Mouse (Mus musculus): ENCODE data around the gene Carmil2. TPM values are rescaled to one million over a fixed set of nuclear protein-coding genes. Genes with fewer than 3 reads are reported as not detected.

Gene Carmil2
- polyA plus RNA-seq (2015; fragmentation: Illumina TruSeq; extraction: RNeasy Lipid Tissue Mini Kit (QIAGEN cat#74804); ENCODE audit: insufficient read depth, low read depth, low replicate concordance), result 0.61 TPM

DNA sequence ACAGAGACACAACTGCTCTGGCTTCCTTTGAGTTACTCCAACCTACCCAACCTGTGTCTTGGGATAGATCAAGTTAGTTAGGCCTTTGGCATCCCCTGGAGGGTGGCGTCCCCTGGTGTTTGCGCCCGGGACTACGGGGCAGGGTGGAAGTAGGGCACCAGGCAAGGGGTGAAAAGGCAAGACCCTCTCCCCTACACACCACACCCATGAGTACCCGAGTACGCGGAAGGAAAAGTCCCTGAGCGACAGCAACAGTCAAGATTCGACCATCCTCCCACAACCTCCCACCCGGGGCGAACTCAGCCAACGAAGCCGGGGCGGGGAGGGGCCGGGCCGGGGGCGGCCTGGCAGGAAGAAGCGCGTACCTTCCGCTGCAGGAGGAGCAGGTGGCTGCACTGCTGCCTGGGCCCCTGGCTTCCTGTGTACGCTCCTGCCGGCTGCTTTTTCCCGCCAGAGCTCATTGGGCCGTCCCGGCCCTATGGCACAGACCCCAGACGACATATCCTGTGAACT, at the start of gene Carmil2:
Gene Carmil2, plus strand, starts transcription at position 479 of the 513 bp plus-strand sequence.

GRCm38 (mm10) chr8:105636963-105637510, 49.0 kb upstream of the Carmil2 start, which contains the start of gene Agrp:
Gene Agrp, minus strand, starts transcription at chr8:105637393.

DNA sequence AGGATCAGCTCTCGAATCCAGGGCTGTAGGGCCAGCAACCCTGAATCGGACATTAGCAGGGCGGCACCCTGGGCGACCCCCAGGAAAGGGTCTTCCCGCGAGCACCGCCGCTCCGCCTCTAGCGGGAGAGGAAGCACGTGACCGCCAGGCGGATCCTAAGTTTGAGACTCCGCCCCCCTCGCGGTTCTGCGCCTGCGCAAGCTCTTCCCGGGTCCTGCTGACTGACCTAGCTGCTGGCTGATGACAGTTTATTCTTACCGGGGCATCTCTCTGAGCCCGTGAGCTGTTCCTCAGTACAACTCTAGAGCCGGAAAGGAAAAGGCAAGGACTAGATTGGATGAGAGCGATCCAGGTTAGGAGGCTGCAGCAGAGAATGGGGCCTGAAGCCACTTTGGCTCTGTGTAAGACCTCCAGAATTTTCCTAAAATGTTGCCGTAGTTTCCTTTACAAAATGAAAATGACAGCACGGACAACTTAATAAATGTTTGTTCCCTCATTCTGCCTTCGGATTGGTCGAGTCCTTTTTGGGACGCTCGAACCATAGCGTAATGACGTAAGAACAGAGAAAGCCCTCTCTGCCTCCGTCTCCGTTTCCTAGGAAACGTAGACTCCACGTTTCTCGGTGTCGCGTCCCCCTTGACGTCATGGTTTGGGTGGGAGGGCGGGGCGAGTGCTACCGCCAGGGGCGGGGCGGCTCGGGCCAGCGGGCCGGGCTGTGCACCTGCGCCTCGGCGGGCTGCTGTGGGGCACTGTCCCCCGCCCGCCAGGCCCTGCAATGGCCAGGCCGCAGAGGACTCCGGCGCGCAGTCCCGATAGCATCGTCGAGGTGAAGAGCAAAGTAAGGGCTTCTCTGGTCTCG, 15.1 kb downstream of the Carmil2 start, which contains the start of the genes Acd and Pard6a:
Gene Acd, minus strand, starts transcription at position 137 of the 859 bp plus-strand sequence.
Gene Pard6a, plus strand, starts transcription at position 183 of the 859 bp plus-strand sequence.

GRCm38 (mm10) chr8:105707498-105708403, 21.7 kb downstream of the Carmil2 start, which contains the start of the genes 4933405L10Rik and Enkd1:
Gene 4933405L10Rik, plus strand, starts transcription at chr8:105707655.
Gene Enkd1, minus strand, starts transcription at chr8:105708210.

Other genes with a start within 250 kb of the Carmil2 start
- gene Tppp3, start 214.7 kb upstream of the Carmil2 start, polyA plus RNA-seq (2015; fragmentation: Illumina TruSeq; extraction: RNeasy Lipid Tissue Mini Kit (QIAGEN cat#74804); ENCODE audit: insufficient read depth, low read depth, low replicate concordance), result 31.3 TPM
- gene Zdhhc1, start 189.4 kb upstream of the Carmil2 start, polyA plus RNA-seq (2015; fragmentation: Illumina TruSeq; extraction: RNeasy Lipid Tissue Mini Kit (QIAGEN cat#74804); ENCODE audit: insufficient read depth, low read depth, low replicate concordance), result 13.1 TPM
- not detected for gene Hsd11b2, start 167.5 kb upstream of the Carmil2 start, polyA plus RNA-seq (2015; fragmentation: Illumina TruSeq; extraction: RNeasy Lipid Tissue Mini Kit (QIAGEN cat#74804); ENCODE audit: insufficient read depth, low read depth, low replicate concordance)
- gene Atp6v0d1, start 120.2 kb upstream of the Carmil2 start, polyA plus RNA-seq (2015; fragmentation: Illumina TruSeq; extraction: RNeasy Lipid Tissue Mini Kit (QIAGEN cat#74804); ENCODE audit: insufficient read depth, low read depth, low replicate concordance), result 29.8 TPM
- 13.9 TPM for gene Ripor1, start 81.0 kb upstream of the Carmil2 start, polyA plus RNA-seq (2015; fragmentation: Illumina TruSeq; extraction: RNeasy Lipid Tissue Mini Kit (QIAGEN cat#74804); ENCODE audit: insufficient read depth, low read depth, low replicate concordance)
- gene Ctcf, start 49.7 kb upstream of the Carmil2 start, polyA plus RNA-seq (2015; fragmentation: Illumina TruSeq; extraction: RNeasy Lipid Tissue Mini Kit (QIAGEN cat#74804); ENCODE audit: insufficient read depth, low read depth, low replicate concordance), result 10.2 TPM
- not detected for gene Agrp, start 48.9 kb upstream of the Carmil2 start, polyA plus RNA-seq (2015; fragmentation: Illumina TruSeq; extraction: RNeasy Lipid Tissue Mini Kit (QIAGEN cat#74804); ENCODE audit: insufficient read depth, low read depth, low replicate concordance)
- gene Acd, start 14.8 kb downstream of the Carmil2 start, polyA plus RNA-seq (2015; fragmentation: Illumina TruSeq; extraction: RNeasy Lipid Tissue Mini Kit (QIAGEN cat#74804); ENCODE audit: insufficient read depth, low read depth, low replicate concordance), result 8.9 TPM
- 1.4 TPM for gene Pard6a, start 14.9 kb downstream of the Carmil2 start, polyA plus RNA-seq (2015; fragmentation: Illumina TruSeq; extraction: RNeasy Lipid Tissue Mini Kit (QIAGEN cat#74804); ENCODE audit: insufficient read depth, low read depth, low replicate concordance)
- not detected for gene 4933405L10Rik, start 21.4 kb downstream of the Carmil2 start, polyA plus RNA-seq (2015; fragmentation: Illumina TruSeq; extraction: RNeasy Lipid Tissue Mini Kit (QIAGEN cat#74804); ENCODE audit: insufficient read depth, low read depth, low replicate concordance)
- 1.6 TPM for gene Enkd1, start 21.9 kb downstream of the Carmil2 start, polyA plus RNA-seq (2015; fragmentation: Illumina TruSeq; extraction: RNeasy Lipid Tissue Mini Kit (QIAGEN cat#74804); ENCODE audit: insufficient read depth, low read depth, low replicate concordance)
- 3.7 TPM for gene Gfod2, start 72.4 kb downstream of the Carmil2 start, polyA plus RNA-seq (2015; fragmentation: Illumina TruSeq; extraction: RNeasy Lipid Tissue Mini Kit (QIAGEN cat#74804); ENCODE audit: insufficient read depth, low read depth, low replicate concordance)
- gene Ranbp10, start 141.1 kb downstream of the Carmil2 start, polyA plus RNA-seq (2015; fragmentation: Illumina TruSeq; extraction: RNeasy Lipid Tissue Mini Kit (QIAGEN cat#74804); ENCODE audit: insufficient read depth, low read depth, low replicate concordance), result 5.2 TPM
- gene Tsnaxip1, start 141.5 kb downstream of the Carmil2 start, polyA plus RNA-seq (2015; fragmentation: Illumina TruSeq; extraction: RNeasy Lipid Tissue Mini Kit (QIAGEN cat#74804); ENCODE audit: insufficient read depth, low read depth, low replicate concordance), result not detected
- gene Cenpt, start 167.0 kb downstream of the Carmil2 start, polyA plus RNA-seq (2015; fragmentation: Illumina TruSeq; extraction: RNeasy Lipid Tissue Mini Kit (QIAGEN cat#74804); ENCODE audit: insufficient read depth, low read depth, low replicate concordance), result 3.4 TPM
- 7.8 TPM for gene Thap11, start 168.9 kb downstream of the Carmil2 start, polyA plus RNA-seq (2015; fragmentation: Illumina TruSeq; extraction: RNeasy Lipid Tissue Mini Kit (QIAGEN cat#74804); ENCODE audit: insufficient read depth, low read depth, low replicate concordance)
- gene Nutf2, start 174.3 kb downstream of the Carmil2 start, polyA plus RNA-seq (2015; fragmentation: Illumina TruSeq; extraction: RNeasy Lipid Tissue Mini Kit (QIAGEN cat#74804); ENCODE audit: insufficient read depth, low read depth, low replicate concordance), result 16.2 TPM
- gene Edc4, start 194.6 kb downstream of the Carmil2 start, polyA plus RNA-seq (2015; fragmentation: Illumina TruSeq; extraction: RNeasy Lipid Tissue Mini Kit (QIAGEN cat#74804); ENCODE audit: insufficient read depth, low read depth, low replicate concordance), result 16.1 TPM
- not detected for gene Nrn1l, start 207.3 kb downstream of the Carmil2 start, polyA plus RNA-seq (2015; fragmentation: Illumina TruSeq; extraction: RNeasy Lipid Tissue Mini Kit (QIAGEN cat#74804); ENCODE audit: insufficient read depth, low read depth, low replicate concordance)
- 3.8 TPM for gene Pskh1, start 214.2 kb downstream of the Carmil2 start, polyA plus RNA-seq (2015; fragmentation: Illumina TruSeq; extraction: RNeasy Lipid Tissue Mini Kit (QIAGEN cat#74804); ENCODE audit: insufficient read depth, low read depth, low replicate concordance)
- gene Ctrl, start 247.6 kb downstream of the Carmil2 start, polyA plus RNA-seq (2015; fragmentation: Illumina TruSeq; extraction: RNeasy Lipid Tissue Mini Kit (QIAGEN cat#74804); ENCODE audit: insufficient read depth, low read depth, low replicate concordance), result 23,700 TPM